8 mouse cellular contexts compared by ENCODE assay signal in the genomic region with DNA sequence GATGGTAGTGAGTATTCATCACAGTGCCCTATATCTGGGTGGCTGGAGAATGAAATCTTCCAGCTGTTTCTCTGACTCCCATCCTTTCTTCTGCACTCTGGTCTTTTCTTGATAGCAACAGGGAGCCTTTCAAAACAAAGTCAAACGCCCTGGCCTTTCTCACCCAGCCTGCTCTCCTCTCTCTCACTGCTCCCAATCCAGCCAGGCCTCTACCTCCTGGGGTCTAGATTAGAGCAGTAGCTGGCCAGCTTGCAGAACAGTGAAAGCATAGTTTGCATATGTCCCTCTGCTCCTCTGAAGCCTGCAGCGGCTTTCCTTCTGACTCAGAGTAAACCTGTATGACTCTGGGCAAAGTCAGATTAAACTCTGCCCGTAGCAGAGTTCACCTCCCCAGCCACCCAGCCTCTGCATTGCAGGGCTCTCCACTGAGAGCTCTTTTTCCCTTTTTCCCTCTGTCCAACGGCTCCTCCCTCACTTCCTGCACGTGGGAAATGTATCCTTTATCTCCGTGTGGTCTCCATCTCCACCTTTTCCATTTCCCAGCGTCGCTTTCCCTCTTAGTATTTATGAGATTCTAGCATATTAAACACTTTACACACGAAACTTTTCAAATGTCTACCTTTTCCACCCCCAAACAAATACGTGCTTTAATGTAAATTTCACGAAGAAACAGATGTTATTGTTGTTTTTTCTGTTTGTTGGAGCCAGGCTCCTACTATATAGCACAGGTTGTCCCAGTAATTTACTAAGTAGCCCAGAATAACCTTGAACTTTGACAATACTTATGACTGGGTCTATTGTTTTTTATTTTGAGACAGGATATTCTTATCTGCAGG. TPM values are rescaled to one million over a fixed set of nuclear protein-coding genes. Genes with fewer than 3 reads are reported as not detected.
DNase-seq lines count a peak whose midpoint lies in the region; ATAC-seq and TF ChIP-seq lines count a peak whose summit lies in the region.

A gene (plus strand): TSS at position 786 of the 836 bp plus-strand sequence.

- H3K4me3 ChIP-seq in CH12.LX (replicated peaks in 1 of 3; ENCODE audit: low read depth in 2 of 3, low read length in 2 of 3, poor library complexity in 1 of 3) (peak within 1 kb of the TSS; percentile 8 to 74 (median 39)), macrophage (ENCODE audit: inconsistent target) (peak within 1 kb of the TSS; percentile 25; the same call in 1 of the 2 replicates)
- peak within 1 kb of the TSS; percentile 86 for H3K4me3 ChIP-seq in forebrain, embryonic 13.5 days
- peak within 1 kb of the TSS; percentile 96 for H3K4me3 ChIP-seq in hindbrain, embryonic 16.5 days (ENCODE audit: low read length)

- H3K36me3 ChIP-seq in CH12.LX (replicated peaks in 1 of 2; ENCODE audit: control insufficient read depth in 1 of 2, insufficient read depth in 1 of 2, low read length in 1 of 2) (peaks cover 3 to 17% of the 10 kb centered on the region in 2 experiments), macrophage (ENCODE audit: inconsistent target) (no peaks in the 10 kb centered on the region)
- no peaks in the 10 kb centered on the region for H3K36me3 ChIP-seq in forebrain, embryonic 13.5 days (ENCODE audit: poor library complexity, severe bottlenecking)
- no peaks in the 10 kb centered on the region for H3K36me3 ChIP-seq in hindbrain, embryonic 16.5 days (ENCODE audit: control insufficient read depth, insufficient read depth, low read length)

- H3K27me3 ChIP-seq in CH12.LX (replicated peaks): no peaks in the 10 kb centered on the region
- peaks cover 3% of the 10 kb centered on the region; the same call in 1 of the 2 replicates for H3K27me3 ChIP-seq in forebrain, embryonic 13.5 days
- H3K27me3 ChIP-seq in hindbrain, embryonic 16.5 days (replicated peaks; ENCODE audit: control insufficient read depth, insufficient read depth, low read length): no peaks in the 10 kb centered on the region

- H3K79me2 ChIP-seq in CH12.LX (replicated peaks; ENCODE audit: control insufficient read depth, extremely low read depth, insufficient read depth, poor library complexity, severe bottlenecking): peaks cover 25% of the 10 kb centered on the region
- H3K79me2 ChIP-seq in macrophage (ENCODE audit: inconsistent target): peaks cover 28% of the 10 kb centered on the region

- WGBS in forebrain, embryonic 13.5 days: 34% methylated on average over 11 of the region's 11 CpGs
- 34% methylated on average over 11 of the region's 11 CpGs for WGBS in hindbrain, embryonic 16.5 days
- WGBS in macrophage (ENCODE audit: missing documents): 82% methylated on average over 11 of the region's 11 CpGs

- TF ChIP-seq RAD21 in CH12.LX (IDR thresholded peaks at IDR 0.05; ENCODE audit: low read depth, low read length): no peak

- dilution Hi-C loops in CH12.LX (cut with MboI; ENCODE audit: extremely low pct_ligation_motif_present, extremely low pct_unique_long_range_greater_than_20kb, low sequenced_read_pairs): no loop called here

- peaks cover 16% of the 10 kb centered on the region for H3K9me3 ChIP-seq in CH12.LX (replicated peaks; ENCODE audit: low read length)
- no peaks in the 10 kb centered on the region for H3K9me3 ChIP-seq in forebrain, embryonic 13.5 days (replicated peaks)
- no peaks in the 10 kb centered on the region; the same call in 1 of the 2 replicates for H3K9me3 ChIP-seq in hindbrain, embryonic 16.5 days (ENCODE audit: control insufficient read depth, low read length)

- in situ Hi-C loops in CH12.LX (cut with MboI; ENCODE audit: low pct_ligation_motif_present, low pct_unique_long_range_greater_than_20kb, low sequenced_read_pairs): loop anchor here (25.0 kb wide), 1 partner anchor 510 kb away; no protein-coding TSS in a partner anchor

- H3K4me2 ChIP-seq in CH12.LX (ENCODE audit: insufficient read depth, low read depth, poor library complexity, severe bottlenecking): peak within 1 kb of the TSS; percentile 71
- H3K4me2 ChIP-seq in forebrain, embryonic 13.5 days: peak within 1 kb of the TSS; percentile 75
- H3K4me2 ChIP-seq in hindbrain, embryonic 16.5 days (ENCODE audit: low read length): peak within 1 kb of the TSS; percentile 68

- peaks cover 9 to 48% of the 10 kb centered on the region in 2 experiments for H3K4me1 ChIP-seq in CH12.LX (ENCODE audit: control insufficient read depth in 1 of 2, insufficient read depth in 2 of 2)
- peaks cover 19% of the 10 kb centered on the region for H3K4me1 ChIP-seq in forebrain, embryonic 13.5 days
- peaks cover 11% of the 10 kb centered on the region for H3K4me1 ChIP-seq in hindbrain, embryonic 16.5 days (ENCODE audit: control insufficient read depth, insufficient read depth, low read depth, low read length)

- peak within 1 kb of the TSS; percentile 60 for H3K9ac ChIP-seq in CH12.LX (ENCODE audit: insufficient read depth, low read depth)
- peak within 1 kb of the TSS; percentile 40; the same call in 1 of the 2 replicates for H3K9ac ChIP-seq in forebrain, embryonic 13.5 days
- H3K9ac ChIP-seq in hindbrain, embryonic 16.5 days (ENCODE audit: low read depth, low read length): peak within 1 kb of the TSS; percentile 55

- no peak within 1 kb of the TSS for H3K27ac ChIP-seq in CH12.LX (ENCODE audit: insufficient read depth, low read depth)
- H3K27ac ChIP-seq in forebrain, embryonic 13.5 days: no peak within 1 kb of the TSS
- H3K27ac ChIP-seq in hindbrain, embryonic 16.5 days (ENCODE audit: low read depth, low read length): peak within 1 kb of the TSS; percentile 66; the same call in 1 of the 2 replicates
- H3K27ac ChIP-seq in macrophage: peak within 1 kb of the TSS; percentile 68

- DNase-seq in frontal cortex, adult 2 months (ENCODE audit: extremely low spot score in 1 of 2, low spot score in 1 of 2): no peak
- no peak for DNase-seq in frontal cortex, postnatal 36 days (ENCODE audit: low spot score in 2 of 2)
- peak; percentile 79 for DNase-seq in CH12.LX (ENCODE audit: extremely low read depth)
- no peak for DNase-seq in urinary bladder, postnatal 36 days (ENCODE audit: low spot score in 2 of 2)
- DNase-seq in frontal cortex, postnatal 25 days (ENCODE audit: low spot score in 2 of 2): no peak

- TF ChIP-seq POLR2A in CH12.LX (IDR thresholded peaks at IDR 0.05; ENCODE audit: low read depth, low read length): no peak

- peak; percentile 86 for TF ChIP-seq EP300 in CH12.LX (IDR thresholded peaks at IDR 0.05; ENCODE audit: low read length)

- TF ChIP-seq CTCF in CH12.LX (conservative IDR thresholded peaks at IDR 0.05 in 1 of 2, IDR thresholded peaks at IDR 0.05 in 1 of 2; ENCODE audit: low read depth in 2 of 2, low read length in 2 of 2): no peak

- ATAC-seq in forebrain, embryonic 13.5 days: no peak
- ATAC-seq in hindbrain, embryonic 16.5 days: no peak

TF ChIP-seq in CH12.LX, 34 proteins besides CTCF, POLR2A, EP300 and RAD21:
- TF ChIP-seq NRF1 (IDR thresholded peaks at IDR 0.05; ENCODE audit: low read depth, low read length): no peak
- TF ChIP-seq BHLHE40 (IDR thresholded peaks at IDR 0.05; ENCODE audit: low read depth, low read length): peak; percentile 70
- TF ChIP-seq MAX (IDR thresholded peaks at IDR 0.05; ENCODE audit: low read length): no peak
- peak; percentile 95 for TF ChIP-seq IRF4 (IDR thresholded peaks at IDR 0.05; ENCODE audit: low read depth, low read length)
- peak; percentile 52; the same call in 1 of the 2 replicates for TF ChIP-seq SIN3A (IDR thresholded peaks at IDR 0.05; ENCODE audit: low read length)
- TF ChIP-seq MAFK (IDR thresholded peaks at IDR 0.05; ENCODE audit: insufficient replicate concordance, low read length): 0 out of 2 replicates have a peak, but pooled peaks have one; percentile 54
- peak; percentile 11; the same call in 1 of the 2 replicates for TF ChIP-seq ZMIZ1 (IDR thresholded peaks at IDR 0.05; ENCODE audit: low read depth, low read length)
- no peak for TF ChIP-seq ZNF384 (IDR thresholded peaks at IDR 0.05; ENCODE audit: low read depth, low read length)
- TF ChIP-seq CHD1 (IDR thresholded peaks at IDR 0.05; ENCODE audit: low read depth, low read length): no peak
- no peak for TF ChIP-seq HCFC1 (IDR thresholded peaks at IDR 0.05; ENCODE audit: low read depth, low read length)
- peak; percentile 51; the same call in 1 of the 2 replicates for TF ChIP-seq TCF12 (IDR thresholded peaks at IDR 0.05; ENCODE audit: low read depth, low read length)
- TF ChIP-seq ETS1 (conservative IDR thresholded peaks at IDR 0.05; ENCODE audit: low read depth, low read length): peak; percentile 47; the same call in 1 of the 2 replicates
- peak; percentile 79 for TF ChIP-seq JUND (conservative IDR thresholded peaks at IDR 0.05; ENCODE audit: low read depth, low read length)
- 0 out of 2 replicates have a peak, but pooled peaks have one; percentile 23 for TF ChIP-seq UBTF (IDR thresholded peaks at IDR 0.05; ENCODE audit: low read depth, low read length)
- TF ChIP-seq JUN (IDR thresholded peaks at IDR 0.05; ENCODE audit: insufficient read depth, low read depth, low read length): peak; percentile 55
- TF ChIP-seq MEF2A (IDR thresholded peaks at IDR 0.05; ENCODE audit: borderline replicate concordance, low read depth, low read length): peak; percentile 67; the same call in 1 of the 2 replicates
- TF ChIP-seq MAZ (IDR thresholded peaks at IDR 0.05; ENCODE audit: low read depth, low read length): no peak

RNA-seq across cellular contexts. Expression of the gene that starts here (rescaled TPM):
- polyA plus RNA-seq in frontal cortex, adult 2 months (2012; rRNA removed): 14.0 TPM in 2 replicates
- total RNA-seq in CH12.LX (2012; rRNA removed): 68.8 and 73.6 TPM in 2 replicates
- 166 and 177 TPM in 2 replicates for total RNA-seq in CH12.LX (2014; rRNA removed)
- 79.0 and 103 TPM in 2 replicates for polyA plus RNA-seq in CH12.LX (2012; ENCODE audit: insufficient read length, low read depth)
- 42.7 and 45.4 TPM in 2 replicates for polyA plus RNA-seq in forebrain, embryonic 13.5 days (2015; fragmentation: Nextera tagmentation; extraction: Ambion mirVana)
- 33.6 and 33.7 TPM in 2 replicates for polyA plus RNA-seq in hindbrain, embryonic 16.5 days (2015; fragmentation: Nextera tagmentation; extraction: Ambion mirVana)
- total RNA-seq in macrophage (2018; cell fraction: chromatin; rRNA removed): 100 to 1,000 TPM in 10 of 26 experiments, 10 to 100 TPM in 16; 44.5 to 169 (median 88.3) TPM
- 100 to 1,000 TPM in 9 of 26 experiments, 10 to 100 TPM in 17; 49.5 to 160 (median 77.9) TPM for total RNA-seq in macrophage (2018; cell fraction: cytosol; rRNA removed)
- 100 to 1,000 TPM in 16 of 26 experiments, 10 to 100 TPM in 10; 51.8 to 181 (median 111) TPM for total RNA-seq in macrophage (2018; cell fraction: nucleus; rRNA removed)
- 33.7 to 72.6 TPM (median 47.5 TPM) in 3 replicates for polyA plus RNA-seq in macrophage (2018)

Comparison
In these comparisons a context has a peak if more than half of its experiments do, and no peak if none do; other contexts are left out.
1. H3K27ac ChIP-seq: peak in hindbrain, embryonic 16.5 days (single experiment) and macrophage (single experiment); none in CH12.LX (single experiment) and forebrain, embryonic 13.5 days (single experiment).
2. H3K4me3 ChIP-seq: peak in every context shown above with its lines; median percentile 96 in hindbrain, embryonic 16.5 days; 86 in forebrain, embryonic 13.5 days; 39 in CH12.LX; 25 in macrophage.
3. Peak in every context shown above with its lines, with median percentiles within 50 percentile points of each other: H3K4me2 ChIP-seq and H3K9ac ChIP-seq.